Mouse (Mus musculus) brain, embryonic 14.5 days (tissue): ENCODE measurements around the gene Vcan. TPM values are rescaled to one million over a fixed set of nuclear protein-coding genes. Genes with fewer than 3 reads are reported as not detected.

Experiments used
- DNase-seq: peaks from one replicate; pipeline ENCODE4 v3.0.0-alpha.2; 2011; ENCODE audit warnings: low read depth
- CTCF ChIP-seq: fragments of 200-500 bp; IDR thresholded peaks from 2 replicates; pipeline ENCODE4 v1.5.1; 2012; ENCODE audit warnings: inconsistent platforms, mild to moderate bottlenecking, moderate library complexity, borderline replicate concordance; ENCODE audit not compliant: insufficient read depth, insufficient read length; ENCODE audit errors: extremely low read depth
- POLR2A ChIP-seq: fragments of 200-500 bp; IDR thresholded peaks from 2 replicates; pipeline ENCODE4 v1.6.1; 2012; ENCODE audit warnings: mild to moderate bottlenecking, inconsistent platforms, borderline replicate concordance; ENCODE audit not compliant: poor library complexity, insufficient read depth, insufficient read length, severe bottlenecking; ENCODE audit errors: extremely low read depth
- polyA plus RNA-seq: library from polyadenylated mRNA; depleted of rRNA; stranded (reverse); fragments of >200 nt; gene quantifications from 2 replicates; pipeline ENCODE4 v1.2.3, GENCODE M21; 2012

Vcan gene
- polyA plus RNA-seq, 1 experiment = 58.0 TPM

DNA sequence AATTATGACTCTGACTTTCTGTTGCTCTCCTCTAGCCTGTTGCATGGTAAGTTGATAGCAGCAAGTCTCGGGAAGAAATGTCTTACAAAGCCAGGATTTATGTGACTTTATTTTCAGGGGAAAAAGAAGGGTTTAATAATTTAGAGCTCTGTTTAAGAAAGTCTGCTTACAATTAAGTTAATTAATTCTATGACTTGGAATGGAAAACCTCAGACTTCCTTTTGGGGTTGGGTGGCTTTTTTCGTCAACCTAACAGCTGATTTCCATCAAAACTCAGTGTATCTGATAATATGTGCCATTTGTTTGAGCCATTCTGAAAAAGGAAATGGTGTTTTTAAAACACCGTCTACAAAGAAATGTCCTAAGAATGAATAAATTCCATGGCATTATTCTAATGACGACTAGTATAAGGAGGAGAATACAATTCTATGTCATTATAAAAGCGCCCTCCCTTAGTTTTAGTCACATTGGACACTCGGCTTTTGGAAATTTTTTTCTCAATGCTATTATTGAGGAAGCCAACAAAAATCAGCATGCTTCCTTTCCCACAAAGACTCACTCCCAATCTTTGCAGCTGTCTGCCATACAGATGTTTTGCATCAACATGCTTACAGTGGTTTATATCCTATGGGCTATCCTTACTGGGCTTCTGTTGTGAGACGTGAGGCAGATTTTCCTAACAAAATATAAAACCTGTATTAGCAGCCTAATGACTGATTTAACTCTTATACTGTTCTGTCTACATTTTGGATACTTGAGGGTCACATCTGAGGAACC is 34.0 kb downstream of the Vcan start:
- TF ChIP-seq POLR2A = no peak
- no peak for TF ChIP-seq CTCF
- DNase-seq = no peak

DNA sequence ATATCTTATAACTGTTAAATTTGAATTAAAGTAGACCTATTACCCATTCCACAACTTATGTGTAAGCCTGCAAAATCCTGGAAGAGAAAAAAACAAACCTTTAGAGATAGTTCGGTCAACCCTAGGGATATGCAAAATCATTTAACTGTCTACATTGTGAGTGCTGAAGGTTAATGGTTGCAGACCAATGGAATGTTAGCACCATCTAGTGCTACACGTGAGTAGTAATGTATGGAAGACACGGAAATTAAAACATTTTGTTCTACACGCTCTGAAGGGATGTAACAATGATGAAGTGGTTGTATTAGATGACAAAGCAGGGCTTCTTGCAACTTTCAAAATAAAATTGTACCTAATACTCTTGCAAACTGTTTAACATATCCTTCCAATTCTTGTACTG is 39.9 kb downstream of the Vcan start:
- TF ChIP-seq CTCF = no peak
- TF ChIP-seq POLR2A = no peak

DNA sequence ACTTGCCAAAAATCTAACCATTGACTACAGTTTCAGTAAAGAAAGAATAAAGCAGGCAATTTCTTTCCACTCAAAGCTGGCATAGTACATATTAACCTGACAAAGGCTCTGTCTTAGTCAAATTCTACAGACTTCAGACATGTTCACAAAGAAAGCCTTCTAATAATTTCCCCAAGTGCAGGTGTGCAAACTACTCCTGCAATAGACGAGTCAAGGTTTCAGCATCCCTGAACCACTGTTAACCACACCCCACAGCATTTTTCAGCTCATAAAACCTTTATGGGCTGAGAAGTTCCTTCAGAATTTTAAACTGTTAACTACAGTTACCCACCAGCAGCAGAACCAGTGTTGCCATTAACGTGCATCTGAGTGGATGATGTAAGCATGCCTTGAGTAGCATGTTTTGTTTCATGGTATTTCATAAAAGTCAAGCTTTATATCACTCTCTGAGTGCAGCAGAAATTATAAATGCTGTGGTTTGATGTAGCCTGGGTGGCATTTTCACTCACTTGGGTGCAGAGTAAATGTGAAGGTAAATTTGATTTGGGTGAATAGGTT is 42.2 kb downstream of the Vcan start:
- TF ChIP-seq CTCF = no peak
- no peak for TF ChIP-seq POLR2A
- DNase-seq = no peak

More for the DNA sequence above, 39.9 kb downstream of the Vcan start:
- DNase-seq = no peak

DNA sequence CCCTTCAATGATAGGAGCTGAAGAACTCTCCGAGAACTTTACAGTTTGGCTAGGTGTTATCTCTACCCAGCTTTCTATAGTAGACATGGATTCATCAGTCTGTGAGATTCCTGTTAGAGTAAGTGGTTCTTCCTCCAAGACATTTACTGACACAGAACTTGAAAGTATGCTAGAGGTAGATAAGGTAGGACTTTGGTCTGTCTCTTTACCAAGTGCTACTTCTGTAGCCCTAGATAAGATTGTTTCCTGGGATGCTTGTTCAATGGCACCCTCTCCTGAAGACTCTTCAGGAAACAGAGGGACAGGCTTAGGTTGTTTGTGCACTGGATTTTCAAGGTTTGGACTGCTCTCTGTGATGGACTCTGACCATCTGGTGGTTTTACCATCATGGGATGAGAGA is 49.7 kb downstream of the Vcan start:
- no peak for TF ChIP-seq POLR2A
- no peak for TF ChIP-seq CTCF
- DNase-seq = no peak

DNA sequence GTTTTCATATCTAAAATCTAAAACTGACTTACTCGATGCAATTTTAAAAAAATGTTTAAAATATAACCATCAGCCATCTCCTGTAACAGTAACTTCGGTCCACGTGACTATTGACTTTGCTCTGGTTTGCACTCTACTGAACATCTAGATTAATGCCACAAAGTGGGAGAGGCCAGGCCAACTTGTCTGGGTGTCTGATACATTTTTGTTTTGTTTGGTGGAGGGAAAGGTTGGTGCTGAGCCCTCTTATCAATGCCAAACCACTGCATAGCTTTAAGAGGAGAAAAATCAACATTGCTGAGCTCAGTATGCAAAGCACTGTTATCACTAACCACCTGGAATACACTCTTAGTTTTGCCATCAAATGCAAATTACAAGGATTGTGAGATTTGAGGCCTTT is 58.8 kb downstream of the Vcan start:
- no peak for TF ChIP-seq POLR2A
- DNase-seq = no peak

DNA sequence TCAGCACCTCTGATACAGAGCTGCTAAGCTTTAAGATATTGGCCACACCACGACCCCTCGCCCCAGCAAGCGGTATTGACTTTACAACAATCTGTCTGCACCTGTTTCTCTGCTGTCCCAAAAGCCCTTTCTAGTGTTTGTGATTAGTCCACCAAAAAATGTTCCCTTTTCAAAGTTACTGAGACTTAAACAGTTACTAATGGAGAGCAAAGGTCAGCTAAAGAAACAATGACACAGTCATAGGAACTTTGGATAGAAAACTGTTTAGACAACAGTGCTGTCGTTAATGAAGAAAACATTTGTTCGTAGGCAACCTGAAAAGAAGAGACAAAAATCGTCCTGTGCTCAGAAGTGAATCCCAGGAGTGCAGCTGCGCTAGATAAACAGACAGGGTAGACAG is 60.1 kb downstream of the Vcan start:
- TF ChIP-seq CTCF = no peak
- TF ChIP-seq POLR2A = no peak
- DNase-seq = no peak

DNA sequence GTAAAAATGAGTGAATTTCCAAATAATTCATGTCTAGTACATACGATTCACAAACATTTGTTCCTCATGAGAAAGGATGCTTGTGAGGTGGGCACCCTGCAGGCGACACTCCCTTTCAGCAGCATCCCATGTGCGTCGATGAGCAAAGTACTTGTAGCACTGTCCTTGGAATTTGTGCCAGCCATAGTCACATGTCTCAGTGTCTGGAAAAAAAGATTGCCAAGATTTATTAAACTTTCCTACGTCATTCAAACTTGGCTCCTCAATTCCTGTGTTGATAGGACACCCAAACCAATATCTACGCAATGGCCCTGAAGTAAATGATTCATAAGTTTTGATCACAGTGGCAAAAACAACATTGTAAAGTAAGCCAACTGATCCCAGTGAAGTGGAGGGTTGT is 62.6 kb downstream of the Vcan start:
- no peak for TF ChIP-seq POLR2A
- TF ChIP-seq CTCF = no peak
- DNase-seq = no peak

DNA sequence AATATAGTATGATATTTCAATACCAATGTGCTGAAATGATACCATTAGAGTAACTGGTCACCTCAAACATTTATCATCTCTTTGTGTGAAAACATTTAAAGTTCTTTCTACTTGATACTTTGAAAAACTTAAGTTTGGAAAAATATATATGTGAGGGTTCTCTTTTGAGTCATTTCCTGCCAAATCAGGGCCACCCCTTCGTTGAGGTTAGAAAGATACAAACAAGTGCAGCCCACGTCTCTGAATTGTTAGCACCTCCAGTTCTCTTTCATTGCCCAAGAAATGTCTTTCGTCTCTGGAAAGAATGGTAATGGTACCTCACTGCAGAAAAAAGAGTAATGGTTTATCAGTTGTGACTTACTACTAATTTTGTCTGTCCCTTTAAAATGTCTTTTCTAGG is 71.8 kb downstream of the Vcan start:
- TF ChIP-seq CTCF = no peak
- TF ChIP-seq POLR2A = no peak

DNA sequence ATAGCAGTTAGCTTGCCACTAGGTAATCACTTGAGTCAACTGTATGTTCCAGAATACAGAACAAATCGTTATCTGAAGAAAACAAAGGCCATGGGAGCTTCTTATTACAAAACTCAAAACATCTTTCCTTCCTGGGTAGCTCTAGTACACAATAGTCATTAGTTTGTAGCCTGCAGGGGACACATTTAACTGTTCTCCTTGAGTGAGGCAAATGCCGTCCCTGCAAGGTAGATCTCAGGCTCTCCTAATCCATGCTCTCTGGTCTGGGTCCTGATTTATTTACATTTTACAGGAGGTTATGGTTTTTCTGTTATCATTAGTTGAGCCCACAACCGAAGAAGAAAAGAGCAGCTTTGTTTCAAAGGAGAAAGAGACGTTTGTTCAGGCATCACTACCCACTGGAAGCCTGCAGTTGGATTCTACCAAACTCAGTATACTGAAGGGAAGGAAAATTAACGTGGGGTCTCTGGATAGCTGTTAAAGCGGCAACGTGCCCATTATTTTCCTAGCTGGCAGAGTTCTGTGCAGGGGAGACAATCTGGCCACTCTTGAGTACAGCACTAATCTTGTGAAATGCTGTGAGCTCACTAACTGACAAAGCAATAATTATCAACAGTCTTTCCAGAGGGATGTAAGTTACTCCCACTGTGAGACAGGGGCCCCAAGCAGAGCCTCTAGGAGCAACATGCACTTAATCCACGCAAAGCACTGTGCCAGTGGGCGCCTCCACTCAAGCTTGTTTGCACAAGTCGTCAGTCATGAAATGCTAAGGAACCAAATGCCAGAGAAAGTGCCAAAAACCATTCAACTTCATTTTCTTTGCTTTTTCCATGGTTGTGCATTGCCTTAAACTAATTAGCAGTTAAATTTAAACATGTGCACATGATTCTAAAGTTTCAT is 73.1 kb downstream of the Vcan start:
- TF ChIP-seq POLR2A (no peak), CTCF (no peak)
- peak; percentile 95 for DNase-seq

More for the DNA sequence above, 71.8 kb downstream of the Vcan start:
- DNase-seq = no peak

DNA sequence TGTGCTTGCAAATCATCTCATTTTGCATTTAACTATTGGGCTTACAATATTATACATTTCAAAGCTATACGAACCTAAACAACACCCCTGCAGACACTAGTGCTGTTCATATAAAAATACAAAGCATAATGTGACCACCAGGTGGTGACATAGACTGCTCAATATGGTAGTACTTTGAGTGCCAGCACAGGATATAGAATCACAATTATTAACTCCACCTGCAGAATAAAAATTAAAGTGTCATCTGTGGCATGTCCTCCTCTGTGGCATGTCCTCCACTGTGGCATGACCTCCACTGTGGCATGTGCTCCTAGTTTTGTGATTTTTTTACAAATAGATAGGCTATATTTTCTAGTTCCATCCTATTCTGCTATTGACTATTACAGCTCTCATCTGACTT is 74.2 kb downstream of the Vcan start:
- TF ChIP-seq CTCF = peak; percentile 43; the same call in 1 of the 2 replicates
- TF ChIP-seq POLR2A = no peak

DNA sequence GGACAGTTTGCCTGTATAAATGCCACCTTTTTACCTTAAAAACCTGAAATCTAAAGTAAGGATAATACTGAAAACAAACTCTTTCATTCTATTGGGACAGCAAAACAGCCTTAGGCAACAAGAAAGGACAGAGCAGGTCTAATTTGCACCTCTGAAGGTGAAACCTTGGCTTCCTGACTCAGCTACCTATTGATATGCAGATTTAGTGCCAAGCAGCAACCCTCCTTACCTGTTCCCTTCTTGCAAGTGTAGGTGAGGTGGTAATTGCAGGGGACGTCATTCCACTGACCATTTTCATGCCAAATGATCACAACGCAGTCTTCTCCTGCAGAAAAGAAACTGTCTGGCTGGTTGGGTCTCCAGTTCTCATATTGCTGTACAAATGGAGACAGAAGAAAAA is 80.6 kb downstream of the Vcan start:
- no peak for TF ChIP-seq CTCF
- no peak for TF ChIP-seq POLR2A
- no peak for DNase-seq

More for the DNA sequence above, 74.2 kb downstream of the Vcan start:
- peak; percentile 69 for DNase-seq
